Mouse (Mus musculus) heart, postnatal 0 days (tissue): ENCODE results near the gene Msln.

Experiments
- CTCF ChIP-seq: IDR thresholded peaks from 2 replicates; pipeline ENCODE4 v1.5.1; 2016; ENCODE audit warnings: antibody characterized with exemption, control low read depth, low read depth
- EP300 ChIP-seq: IDR thresholded peaks from 2 replicates; pipeline ENCODE4 v1.6.1; 2016; ENCODE audit warnings: antibody characterized with exemption, low read depth

DNA sequence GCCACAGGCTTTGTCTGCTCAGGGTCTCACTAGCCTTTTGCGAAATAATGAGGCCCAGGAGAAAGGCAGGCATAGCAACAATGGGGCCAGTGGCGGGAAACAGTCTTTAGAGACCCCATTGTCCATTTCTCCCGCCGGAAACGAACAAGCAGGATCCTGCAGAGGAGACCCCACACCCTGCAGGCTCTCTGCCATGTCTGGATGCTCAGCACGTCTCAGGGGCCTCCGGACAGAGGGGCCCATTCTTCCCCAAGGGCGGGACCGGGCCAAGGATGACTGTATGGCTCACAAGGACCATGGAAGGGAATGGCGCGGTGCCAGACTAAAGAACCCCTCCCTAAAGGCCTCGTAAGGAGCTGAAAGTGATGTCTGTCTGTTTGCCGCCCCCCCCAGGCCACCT lies 40.0 kb upstream of the Msln start:
- no peak for TF ChIP-seq EP300
- no peak for TF ChIP-seq CTCF
